22 mouse cellular contexts compared by ENCODE assay signal in the genomic region with DNA sequence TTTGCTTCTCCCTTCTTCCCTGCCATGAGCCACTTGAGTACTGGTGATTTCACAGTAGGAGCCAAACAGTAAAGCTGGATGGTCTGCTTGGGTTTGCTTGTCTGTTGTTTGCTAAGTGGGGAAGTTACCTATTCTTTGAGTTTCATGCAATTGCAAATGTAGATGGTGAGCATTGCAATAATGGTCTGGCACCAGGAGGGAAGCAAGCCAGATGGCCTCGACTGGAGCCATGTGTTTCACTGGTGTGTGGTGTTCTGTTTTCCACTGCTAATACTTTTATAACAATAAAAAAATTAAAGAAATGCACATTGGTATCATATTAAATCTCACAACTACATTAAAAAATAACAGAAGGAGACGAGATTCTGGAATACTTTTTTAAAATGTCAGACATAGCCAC. TPM values are rescaled to one million over a fixed set of nuclear protein-coding genes. Genes with fewer than 3 reads are reported as not detected.
A peak's percentile ranks its signal among the peaks of the same experiment; 100 is the strongest.
DNase-seq lines count a peak whose midpoint lies in the region; TF ChIP-seq lines count a peak whose summit lies in the region.
"Had no signal": no experiment of that assay in that cellular context is flagged by ENCODE, and none has a peak within 500 bp of the region (broad histone marks: within the 10 kb centered on the region; RNA-seq: fewer than 3 reads in every experiment).

No protein-coding gene starts in this region.

- 39% methylated on average over 2 of the region's 2 CpGs for WGBS in cerebellum, adult 2 months

- no peaks in the 10 kb centered on the region for H3K27me3 ChIP-seq in cerebellum, adult 2 months (ENCODE audit: control insufficient read depth, insufficient read depth, low read length)
- H3K27me3 ChIP-seq: embryonic facial prominence, embryonic 13.5 days; forebrain, embryonic 12.5 days; forebrain, embryonic 15.5 days; hindbrain, embryonic 12.5 days; hindbrain, embryonic 15.5 days had no signal

- H3K27ac ChIP-seq in cerebellum, adult 2 months (ENCODE audit: insufficient read depth, low read length) = no peak overlapping the region
- H3K27ac ChIP-seq: embryonic facial prominence, embryonic 10.5 days; embryonic facial prominence, embryonic 13.5 days; forebrain, embryonic 12.5 days; forebrain, embryonic 15.5 days; heart, adult 2 months; heart, embryonic 10.5 days; hindbrain, embryonic 12.5 days; hindbrain, embryonic 15.5 days had no signal

- H3K4me1 ChIP-seq in cerebellum, adult 2 months (ENCODE audit: control insufficient read depth, insufficient read depth, low read length) = peaks cover 3% of the 10 kb centered on the region; the same call in 1 of the 2 replicates

- TF ChIP-seq CTCF in cerebellum, adult 2 months (IDR thresholded peaks at IDR 0.05; ENCODE audit: borderline replicate concordance, insufficient read depth, low read depth, low read length) = no peak

- peak; percentile 10 to 11 for DNase-seq in cerebellum, postnatal 10 days
- no peak for DNase-seq in cerebellum, adult 2 months
- peak; percentile 55 for DNase-seq in MN1 (ENCODE audit: low spot score)
- peak; percentile 29 for DNase-seq in layer of hippocampus, adult 9-10 months (ENCODE audit: low spot score)
- DNase-seq in adrenal gland, adult 2 months = no peak
- DNase-seq in testis, postnatal 10 days (ENCODE audit: low spot score) = no peak
- DNase-seq: adrenal gland, adult 8-10 months; adrenal gland, postnatal 36 days; cerebellum, adult 18-20 months; cerebellum, adult 9-11 months; cerebellum, postnatal 36 days; embryo, embryonic 11 days; gastrocnemius, postnatal 25 days; heart, adult 2 months had no signal

- no peak overlapping the region for H3K4me3 ChIP-seq in cerebellum, adult 2 months (replicated peaks; ENCODE audit: insufficient read depth, low read depth, low read length)
- H3K4me3 ChIP-seq: embryonic facial prominence, embryonic 10.5 days; embryonic facial prominence, embryonic 13.5 days; erythroblast, embryonic 14.5 days; forebrain, embryonic 12.5 days; forebrain, embryonic 15.5 days; heart, adult 2 months; heart, embryonic 10.5 days; hindbrain, embryonic 12.5 days; hindbrain, embryonic 15.5 days had no signal

- TF ChIP-seq POLR2A in cerebellum, adult 2 months (IDR thresholded peaks at IDR 0.05; ENCODE audit: borderline replicate concordance, insufficient read depth, low read length) = no peak

RNA-seq across cellular contexts. Expression of a gene that starts 3.4 kb away (rescaled TPM):
- polyA plus RNA-seq in cerebellum, adult 2 months (2012; rRNA removed) = 62.2 and 65.4 TPM in 2 replicates
- total RNA-seq in adrenal gland, adult 2 months (2021) = 10 to 100 TPM; 79.2 to 97.6 TPM
- polyA plus RNA-seq in adrenal gland, adult 2 months (2012; rRNA removed) = 64.9 and 94.1 TPM in 2 replicates

Comparison
In these comparisons a context has a peak if more than half of its experiments do, and no peak if none do; other contexts are left out.
1. DNase-seq: peak in cerebellum, postnatal 10 days (2 of 2), MN1 (single experiment) and layer of hippocampus, adult 9-10 months (single experiment); none in cerebellum, adult 2 months (0 of 2), adrenal gland, adult 2 months (single experiment) and testis, postnatal 10 days (single experiment).